Mouse (Mus musculus) lung, embryonic 16.5 days (tissue): ENCODE results near the gene Gm44502. TPM values are rescaled to one million over a fixed set of nuclear protein-coding genes. Genes with fewer than 3 reads are reported as not detected.

Experiments
- ATAC-seq: fragments of 200-750 bp; cut with Nextera tagmentation; 2 replicates; pipeline ENCODE4 v1.8.0; 2017; ENCODE audit warnings: low read depth, mild to moderate bottlenecking, moderate library complexity
- H3K27ac ChIP-seq: fragments of 300-500 bp; sonication (generic); 2 replicates; pipeline ENCODE4 v1.5.1; 2014; ENCODE audit warnings: mild to moderate bottlenecking, control low read depth, low read length
- H3K27me3 ChIP-seq: fragments of 300-500 bp; sonication (generic); 2 replicates; pipeline ENCODE4 v1.6.1; 2014; ENCODE audit warnings: low read depth, low read length, mixed read lengths; ENCODE audit not compliant: control insufficient read depth, insufficient read depth
- H3K36me3 ChIP-seq: fragments of 300-500 bp; sonication (generic); 2 replicates; pipeline ENCODE4 v1.6.1; 2014; ENCODE audit warnings: low read length; ENCODE audit not compliant: control insufficient read depth, insufficient read depth
- H3K4me1 ChIP-seq: fragments of 300-500 bp; sonication (generic); replicated peaks from 2 replicates; pipeline ENCODE4 v1.6.1; 2014; ENCODE audit warnings: low read length, mixed read lengths; ENCODE audit not compliant: control insufficient read depth, insufficient read depth
- H3K4me2 ChIP-seq: fragments of 300-500 bp; sonication (generic); 2 replicates; pipeline ENCODE4 v1.6.1; 2014; ENCODE audit warnings: low read depth, low read length, control low read depth
- H3K4me3 ChIP-seq: fragments of 300-500 bp; sonication (generic); 2 replicates; pipeline ENCODE4 v1.5.1; 2014; ENCODE audit warnings: mild to moderate bottlenecking, low read length, control low read depth
- H3K9ac ChIP-seq: fragments of 300-500 bp; sonication (generic); 2 replicates; pipeline ENCODE4 v1.6.1; 2014; ENCODE audit warnings: low read length, control low read depth
- H3K9me3 ChIP-seq: fragments of 300-500 bp; sonication (generic); 2 replicates; pipeline ENCODE4 v1.6.1; 2016; ENCODE audit warnings: low read length; ENCODE audit not compliant: control insufficient read depth
- WGBS: fragments of 180-500 bp; shearing (Covaris S2); extraction: QIAGEN DNeasy Blood & Tissue Kit; methylation state at CpG from one replicate; pipeline ENCODE4 v1.1.7; 2014; 5-methylcytosine and 5-hydroxymethylcytosine counted together
- polyA plus RNA-seq: library from polyadenylated mRNA; unstranded; fragments of >200 nt; fragmentation: Nextera tagmentation; extraction: Ambion mirVana; gene quantifications from 2 replicates; pipeline ENCODE4 v1.2.1, GENCODE M21; 2015

The Gm44502 gene
- polyA plus RNA-seq, 1 experiment from 2014 or later = not detected

GRCm38 (mm10) chr15:89424621-89425020 is 4.9 kb downstream of the Gm44502 start:
- ATAC-seq = no peak
- Histone ChIP-seq H3K9me3 (no peaks in the 10 kb centered on the region), H3K27ac (no peak overlapping the region), H3K27me3 (no peaks in the 10 kb centered on the region), H3K36me3 (peaks cover 5% of the 10 kb centered on the region), H3K9ac (no peak overlapping the region), H3K4me3 (no peak overlapping the region), H3K4me1 (peaks cover 4% of the 10 kb centered on the region; the same call in 1 of the 2 replicates), H3K4me2 (no peak overlapping the region)
- WGBS = 84% methylated on average over 8 of the region's 8 CpGs

GRCm38 (mm10) chr15:89421938-89422337 is 7.6 kb downstream of the Gm44502 start:
- no peak for ATAC-seq
- H3K27me3 ChIP-seq = no peaks in the 10 kb centered on the region
- no peak overlapping the region for H3K9ac ChIP-seq
- H3K9me3 ChIP-seq = no peaks in the 10 kb centered on the region
- no peak overlapping the region for H3K4me2 ChIP-seq
- 88% methylated on average over 9 of the region's 9 CpGs for WGBS
- no peak overlapping the region for H3K27ac ChIP-seq
- no peak overlapping the region for H3K4me3 ChIP-seq
- no peaks in the 10 kb centered on the region; the same call in 1 of the 2 replicates for H3K4me1 ChIP-seq
- peaks cover 3% of the 10 kb centered on the region; the same call in 1 of the 2 replicates for H3K36me3 ChIP-seq

GRCm38 (mm10) chr15:89415282-89415681 is 14.2 kb downstream of the Gm44502 start:
- Histone ChIP-seq H3K9me3 (no peaks in the 10 kb centered on the region; the same call in 1 of the 2 replicates), H3K4me1 (no peaks in the 10 kb centered on the region), H3K27ac (no peak overlapping the region), H3K4me3 (no peak overlapping the region), H3K36me3 (no peaks in the 10 kb centered on the region; the same call in 1 of the 2 replicates), H3K9ac (no peak overlapping the region), H3K4me2 (no peak overlapping the region), H3K27me3 (no peaks in the 10 kb centered on the region)
- ATAC-seq = no peak
- 78% methylated on average over 8 of the region's 8 CpGs for WGBS

GRCm38 (mm10) chr15:89410118-89410517 is 19.4 kb downstream of the Gm44502 start, which contains the start of gene Syce3:
TSS of gene Syce3 (minus strand) at chr15:89410503.
- Histone ChIP-seq H3K9me3 (peaks cover 2% of the 10 kb centered on the region; the same call in 1 of the 2 replicates), H3K4me1 (no peaks in the 10 kb centered on the region), H3K4me2 (no peak within 1 kb of the TSS), H3K27ac (no peak within 1 kb of the TSS), H3K27me3 (no peaks in the 10 kb centered on the region), H3K4me3 (no peak within 1 kb of the TSS), H3K9ac (no peak within 1 kb of the TSS), H3K36me3 (no peaks in the 10 kb centered on the region)
- no peak for ATAC-seq
- WGBS = 67% methylated on average over 11 of the region's 24 CpGs

- H3K9ac ChIP-seq = no peak overlapping the region
- no peak overlapping the region for H3K4me2 ChIP-seq
- peaks cover 2% of the 10 kb centered on the region; the same call in 1 of the 2 replicates for H3K9me3 ChIP-seq
- H3K4me3 ChIP-seq = no peak overlapping the region
- H3K4me1 ChIP-seq = no peaks in the 10 kb centered on the region
- H3K27ac ChIP-seq = no peak overlapping the region
- H3K36me3 ChIP-seq = no peaks in the 10 kb centered on the region
- no peak for ATAC-seq
- no peaks in the 10 kb centered on the region for H3K27me3 ChIP-seq
These were observed 22.8 kb downstream of the Gm44502 start for GRCm38 (mm10) chr15:89406691-89407090.

- Histone ChIP-seq H3K9me3 (no peaks in the 10 kb centered on the region), H3K27ac (no peak overlapping the region), H3K4me2 (no peak overlapping the region), H3K4me3 (no peak overlapping the region), H3K36me3 (no peaks in the 10 kb centered on the region), H3K4me1 (no peaks in the 10 kb centered on the region), H3K9ac (no peak overlapping the region), H3K27me3 (no peaks in the 10 kb centered on the region)
- ATAC-seq = no peak
- WGBS = 66% methylated on average over 10 of the region's 10 CpGs
These were observed 24.5 kb downstream of the Gm44502 start for GRCm38 (mm10) chr15:89404831-89405623.

GRCm38 (mm10) chr15:89402471-89402870 is 27.0 kb downstream of the Gm44502 start:
- Histone ChIP-seq H3K36me3 (no peaks in the 10 kb centered on the region), H3K27me3 (no peaks in the 10 kb centered on the region)
- ATAC-seq = no peak

GRCm38 (mm10) chr15:89399716-89400115 is 29.8 kb downstream of the Gm44502 start:
- H3K4me1 ChIP-seq = no peaks in the 10 kb centered on the region
- 47% methylated on average over 1 of the region's 1 CpGs for WGBS
- no peak for ATAC-seq
- H3K9ac ChIP-seq = no peak overlapping the region
- no peak overlapping the region for H3K4me3 ChIP-seq
- H3K36me3 ChIP-seq = no peaks in the 10 kb centered on the region
- H3K4me2 ChIP-seq = no peak overlapping the region
- H3K27ac ChIP-seq = no peak overlapping the region
- H3K27me3 ChIP-seq = no peaks in the 10 kb centered on the region
- no peaks in the 10 kb centered on the region for H3K9me3 ChIP-seq

More at GRCm38 (mm10) chr15:89402471-89402870, 27.0 kb downstream of the Gm44502 start:
- H3K4me1 ChIP-seq = no peaks in the 10 kb centered on the region
- 83% methylated on average over 1 of the region's 1 CpGs for WGBS
- no peaks in the 10 kb centered on the region for H3K9me3 ChIP-seq
- no peak overlapping the region for H3K27ac ChIP-seq
- no peak overlapping the region for H3K4me2 ChIP-seq
- H3K9ac ChIP-seq = no peak overlapping the region
- H3K4me3 ChIP-seq = no peak overlapping the region

GRCm38 (mm10) chr15:89398146-89398545 is 31.4 kb downstream of the Gm44502 start:
- Histone ChIP-seq H3K27ac (no peak overlapping the region), H3K36me3 (no peaks in the 10 kb centered on the region), H3K27me3 (no peaks in the 10 kb centered on the region), H3K9me3 (no peaks in the 10 kb centered on the region), H3K4me3 (no peak overlapping the region), H3K4me1 (no peaks in the 10 kb centered on the region), H3K9ac (no peak overlapping the region), H3K4me2 (no peak overlapping the region)
- 74% methylated on average over 2 of the region's 2 CpGs for WGBS
- no peak for ATAC-seq
